Mouse (Mus musculus): ENCODE measurements at regions not wholly inside any gene's neighbourhood (a gene's known extent, or its start where the extent isn't known, plus 50 kb on each side); places are given as distances from the start of the nearest gene placed in this dataset.

GRCm38 (mm10) chr14:74047009-74047694, 386.1 kb downstream of the Gm21750 start:
- H3K79me2 ChIP-seq (ENCODE audit: inconsistent target), result no peaks in the 10 kb centered on the region
- H3K27ac ChIP-seq, result no peak overlapping the region
- H3K4me3 ChIP-seq (ENCODE audit: inconsistent target), result no peak overlapping the region
- 63% methylated on average over 5 of the region's 5 CpGs for WGBS (ENCODE audit: missing documents)
- no peaks in the 10 kb centered on the region for H3K36me3 ChIP-seq (ENCODE audit: inconsistent target)

GRCm38 (mm10) chr14:74047695-74048280, 386.8 kb downstream of the Gm21750 start:
- no peak overlapping the region for H3K4me3 ChIP-seq (ENCODE audit: inconsistent target)
- H3K79me2 ChIP-seq (ENCODE audit: inconsistent target), result no peaks in the 10 kb centered on the region
- H3K27ac ChIP-seq, result no peak overlapping the region
- H3K36me3 ChIP-seq (ENCODE audit: inconsistent target), result no peaks in the 10 kb centered on the region
- WGBS (ENCODE audit: missing documents), result 93% methylated on average over 6 of the region's 6 CpGs

- H3K27ac ChIP-seq, result no peak overlapping the region
- H3K36me3 ChIP-seq (ENCODE audit: inconsistent target), result no peaks in the 10 kb centered on the region
- H3K79me2 ChIP-seq (ENCODE audit: inconsistent target), result no peaks in the 10 kb centered on the region
- no peak overlapping the region for H3K4me3 ChIP-seq (ENCODE audit: inconsistent target)
- WGBS (ENCODE audit: missing documents), result 98% methylated on average over 3 of the region's 3 CpGs
Observed at GRCm38 (mm10) chr14:74048386-74048785, 387.4 kb downstream of the Gm21750 start.

DNA sequence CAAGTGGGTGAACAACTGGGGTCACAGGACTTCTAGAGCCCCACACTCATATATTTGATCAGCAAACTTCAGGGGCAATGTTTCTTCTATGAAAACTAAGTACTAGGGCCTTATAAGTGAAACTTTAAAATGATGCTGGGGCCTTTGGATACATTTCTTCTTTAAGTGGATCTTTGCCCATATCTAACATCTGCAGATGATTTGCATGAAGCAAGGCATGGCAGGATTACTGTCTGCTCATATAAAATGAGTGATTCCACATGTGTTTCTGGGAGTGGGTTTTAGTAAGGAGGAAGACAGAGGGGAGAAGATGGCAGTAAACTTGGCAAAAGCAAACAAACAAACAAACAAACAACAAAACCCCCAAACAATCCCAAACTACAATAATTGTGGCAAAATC, 405.0 kb downstream of the Gm21750 start:
- no peak overlapping the region for H3K27ac ChIP-seq
- H3K79me2 ChIP-seq (ENCODE audit: inconsistent target), result no peaks in the 10 kb centered on the region
- H3K36me3 ChIP-seq (ENCODE audit: inconsistent target), result no peaks in the 10 kb centered on the region
- no peak overlapping the region for H3K4me3 ChIP-seq (ENCODE audit: inconsistent target)

GRCm38 (mm10) chr14:74093016-74093415, 432.0 kb downstream of the Gm21750 start:
- WGBS (ENCODE audit: missing documents), result 100% methylated on average over 2 of the region's 2 CpGs
- Histone ChIP-seq H3K4me3 (ENCODE audit: inconsistent target) (no peak overlapping the region), H3K79me2 (ENCODE audit: inconsistent target) (no peaks in the 10 kb centered on the region), H3K36me3 (ENCODE audit: inconsistent target) (no peaks in the 10 kb centered on the region), H3K27ac (no peak overlapping the region)

DNA sequence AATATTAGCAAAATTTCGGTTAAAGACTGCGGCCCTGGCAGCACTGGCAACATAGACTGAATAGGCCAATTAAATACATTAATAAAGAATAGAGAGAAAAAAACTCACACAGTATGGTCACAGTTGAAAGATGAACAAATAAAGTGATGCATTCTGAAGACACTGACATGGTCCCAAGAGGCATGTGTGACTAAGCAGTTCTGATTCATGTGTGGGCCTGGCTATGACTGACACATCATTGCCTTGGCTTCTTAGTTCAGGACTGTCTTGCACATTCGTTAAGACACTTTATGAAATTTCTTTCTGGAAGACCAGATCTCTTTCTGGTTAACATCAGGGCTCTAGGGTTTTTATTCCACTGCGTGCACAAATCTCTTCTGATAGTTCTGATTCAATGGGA, 438.7 kb downstream of the Gm21750 start:
- Histone ChIP-seq H3K4me3 (ENCODE audit: inconsistent target) (no peak overlapping the region), H3K27ac (no peak overlapping the region), H3K36me3 (ENCODE audit: inconsistent target) (no peaks in the 10 kb centered on the region), H3K79me2 (ENCODE audit: inconsistent target) (no peaks in the 10 kb centered on the region)
- WGBS (ENCODE audit: missing documents), result 85% methylated on average over 4 of the region's 4 CpGs

DNA sequence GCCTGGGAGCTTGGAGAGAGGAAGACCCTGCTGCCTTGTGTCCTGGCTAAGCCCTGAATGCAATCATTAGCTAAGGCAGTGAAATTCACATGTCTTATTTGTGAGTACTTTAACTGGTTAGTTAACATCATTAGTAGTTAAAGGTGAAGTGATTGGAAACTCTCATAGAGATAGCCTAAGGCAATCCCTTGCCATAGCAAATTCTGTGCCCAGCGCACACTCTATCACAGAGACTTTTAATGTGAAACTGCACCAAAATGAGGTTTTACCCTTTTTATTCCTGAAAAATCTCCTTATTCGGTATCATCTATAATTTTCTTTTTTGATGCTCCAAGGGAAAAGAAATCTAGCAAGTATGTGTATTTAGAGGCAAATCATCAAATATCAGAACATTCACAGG, 451.6 kb downstream of the Gm21750 start:
- H3K36me3 ChIP-seq (ENCODE audit: inconsistent target), result no peaks in the 10 kb centered on the region
- WGBS (ENCODE audit: missing documents), result 100% methylated on average over 2 of the region's 2 CpGs
- no peak overlapping the region for H3K4me3 ChIP-seq (ENCODE audit: inconsistent target)
- no peak overlapping the region for H3K27ac ChIP-seq
- no peaks in the 10 kb centered on the region for H3K79me2 ChIP-seq (ENCODE audit: inconsistent target)

GRCm38 (mm10) chr14:74113116-74113515, 452.1 kb downstream of the Gm21750 start:
- no peaks in the 10 kb centered on the region for H3K79me2 ChIP-seq (ENCODE audit: inconsistent target)
- whole genome bisulfite sequencing (ENCODE audit: missing documents), result 94% methylated on average over 5 of the region's 5 CpGs
- H3K27ac ChIP-seq, result no peak overlapping the region
- no peaks in the 10 kb centered on the region for H3K36me3 ChIP-seq (ENCODE audit: inconsistent target)
- no peak overlapping the region for H3K4me3 ChIP-seq (ENCODE audit: inconsistent target)

DNA sequence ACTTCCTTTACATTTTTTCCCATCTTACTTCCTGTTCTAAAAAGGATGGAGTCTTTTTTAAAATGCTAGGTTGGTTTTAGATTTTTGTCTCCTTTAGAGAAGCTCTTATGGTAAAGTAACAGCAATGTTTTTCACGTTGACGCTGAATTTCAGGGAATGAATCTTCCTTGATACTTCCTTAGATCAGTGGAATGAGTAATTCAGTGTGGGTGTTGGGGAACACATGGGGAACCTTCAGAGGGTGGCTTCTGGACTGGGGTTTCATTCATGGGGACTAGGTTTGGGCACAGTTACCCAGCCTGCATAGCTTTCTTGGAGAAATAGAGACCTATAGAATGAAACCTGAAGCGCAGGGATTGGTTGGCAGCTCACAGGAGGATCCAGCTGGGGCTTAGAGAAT, 452.5 kb downstream of the Gm21750 start:
- no peak overlapping the region for H3K27ac ChIP-seq
- no peaks in the 10 kb centered on the region for H3K36me3 ChIP-seq (ENCODE audit: inconsistent target)
- H3K4me3 ChIP-seq (ENCODE audit: inconsistent target), result no peak overlapping the region
- 85% methylated on average over 3 of the region's 3 CpGs for WGBS (ENCODE audit: missing documents)
- H3K79me2 ChIP-seq (ENCODE audit: inconsistent target), result no peaks in the 10 kb centered on the region

- Histone ChIP-seq H3K36me3 (ENCODE audit: inconsistent target) (no peaks in the 10 kb centered on the region), H3K79me2 (ENCODE audit: inconsistent target) (no peaks in the 10 kb centered on the region), H3K27ac (no peak overlapping the region), H3K4me3 (ENCODE audit: inconsistent target) (no peak overlapping the region)
- WGBS (ENCODE audit: missing documents), result 90% methylated on average over 2 of the region's 2 CpGs
Observed at GRCm38 (mm10) chr14:74117686-74118085, 456.7 kb downstream of the Gm21750 start.

- Histone ChIP-seq H3K27ac (no peak overlapping the region), H3K79me2 (ENCODE audit: inconsistent target) (no peaks in the 10 kb centered on the region), H3K4me3 (ENCODE audit: inconsistent target) (no peak overlapping the region), H3K36me3 (ENCODE audit: inconsistent target) (no peaks in the 10 kb centered on the region)
- 57% methylated on average over 4 of the region's 4 CpGs for WGBS (ENCODE audit: missing documents)
Observed at GRCm38 (mm10) chr14:74145202-74145700, 484.2 kb downstream of the Gm21750 start.

GRCm38 (mm10) chr14:74166221-74166620, 474.4 kb upstream of the Htr2a start:
- Histone ChIP-seq H3K4me3 (ENCODE audit: inconsistent target) (no peak overlapping the region), H3K79me2 (ENCODE audit: inconsistent target) (no peaks in the 10 kb centered on the region), H3K36me3 (ENCODE audit: inconsistent target) (no peaks in the 10 kb centered on the region), H3K27ac (no peak overlapping the region)
- WGBS (ENCODE audit: missing documents), result 89% methylated on average over 2 of the region's 2 CpGs

DNA sequence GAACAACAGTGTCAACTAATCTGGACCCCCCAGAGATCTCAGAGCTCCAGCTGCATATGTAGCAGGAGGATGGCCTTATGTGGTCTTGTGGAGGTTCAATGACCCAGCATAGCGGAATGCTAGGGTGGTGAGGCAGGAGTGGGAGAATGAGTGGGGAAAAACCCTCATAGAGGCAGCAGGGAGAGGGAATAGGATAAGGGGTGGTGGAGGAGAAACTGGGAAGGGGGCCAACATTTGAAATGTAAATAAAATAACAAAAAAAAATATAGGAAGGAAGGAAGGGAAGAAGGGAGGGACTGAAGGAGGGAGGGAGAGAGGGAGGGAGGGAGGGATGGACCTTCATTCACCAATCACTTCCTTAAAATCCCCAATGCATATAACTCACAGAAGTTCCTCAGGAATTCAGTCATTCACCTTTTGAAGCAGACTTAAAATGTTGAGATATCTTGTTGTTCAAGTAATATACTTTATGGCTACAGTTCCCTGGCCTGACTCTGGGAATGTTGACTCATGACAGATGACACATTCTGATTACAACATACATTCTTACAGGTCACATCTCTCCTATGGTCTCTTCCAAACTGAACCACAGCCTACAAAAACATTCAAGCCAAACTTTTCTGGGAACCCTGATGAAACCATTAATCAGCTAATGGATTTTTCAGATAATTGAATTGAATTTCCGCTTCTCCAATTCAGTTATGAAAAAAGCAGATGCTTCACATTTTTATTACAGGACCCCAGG, 471.3 kb upstream of the Htr2a start:
- Histone ChIP-seq H3K4me3 (ENCODE audit: inconsistent target) (no peak overlapping the region), H3K36me3 (ENCODE audit: inconsistent target) (no peaks in the 10 kb centered on the region), H3K79me2 (ENCODE audit: inconsistent target) (no peaks in the 10 kb centered on the region), H3K27ac (no peak overlapping the region)
- 87% methylated on average over 2 of the region's 2 CpGs for WGBS (ENCODE audit: missing documents)

DNA sequence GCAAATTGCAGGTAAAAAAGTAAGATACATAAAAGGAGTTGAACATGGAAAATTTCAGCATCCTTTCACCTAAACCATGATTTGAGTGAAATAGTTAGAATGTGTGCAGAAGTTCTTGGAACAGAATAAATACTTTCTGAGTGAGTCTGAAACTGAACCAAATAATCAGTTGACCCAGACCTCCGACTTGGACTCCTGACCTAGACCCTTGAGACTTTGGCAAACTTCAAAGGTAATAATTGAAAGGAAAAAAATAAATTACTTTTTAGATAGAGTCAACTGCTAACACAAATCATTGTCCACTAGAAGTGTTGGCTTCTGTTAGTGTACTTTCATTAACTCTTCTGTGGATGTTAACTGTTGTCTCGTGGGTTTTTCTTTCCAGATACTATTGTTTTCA, 460.6 kb upstream of the Htr2a start:
- H3K27ac ChIP-seq, result no peak overlapping the region
- no peak overlapping the region for H3K4me3 ChIP-seq (ENCODE audit: inconsistent target)
- no peaks in the 10 kb centered on the region for H3K79me2 ChIP-seq (ENCODE audit: inconsistent target)
- no peaks in the 10 kb centered on the region for H3K36me3 ChIP-seq (ENCODE audit: inconsistent target)
- 88% methylated on average over 2 of the region's 2 CpGs for WGBS (ENCODE audit: missing documents)

- H3K36me3 ChIP-seq (ENCODE audit: inconsistent target), result no peaks in the 10 kb centered on the region
- no peak overlapping the region for H3K4me3 ChIP-seq (ENCODE audit: inconsistent target)
- H3K27ac ChIP-seq, result no peak overlapping the region
- WGBS (ENCODE audit: missing documents), result 97% methylated on average over 4 of the region's 4 CpGs
- no peaks in the 10 kb centered on the region for H3K79me2 ChIP-seq (ENCODE audit: inconsistent target)
Observed at GRCm38 (mm10) chr14:74182996-74183395, 457.6 kb upstream of the Htr2a start.
